Mouse (Mus musculus): ENCODE data around the gene Cdx2. TPM values are rescaled to one million over a fixed set of nuclear protein-coding genes. Genes with fewer than 3 reads are reported as not detected.

The Cdx2 gene
- polyA plus RNA-seq, 1 experiment, result not detected

DNA sequence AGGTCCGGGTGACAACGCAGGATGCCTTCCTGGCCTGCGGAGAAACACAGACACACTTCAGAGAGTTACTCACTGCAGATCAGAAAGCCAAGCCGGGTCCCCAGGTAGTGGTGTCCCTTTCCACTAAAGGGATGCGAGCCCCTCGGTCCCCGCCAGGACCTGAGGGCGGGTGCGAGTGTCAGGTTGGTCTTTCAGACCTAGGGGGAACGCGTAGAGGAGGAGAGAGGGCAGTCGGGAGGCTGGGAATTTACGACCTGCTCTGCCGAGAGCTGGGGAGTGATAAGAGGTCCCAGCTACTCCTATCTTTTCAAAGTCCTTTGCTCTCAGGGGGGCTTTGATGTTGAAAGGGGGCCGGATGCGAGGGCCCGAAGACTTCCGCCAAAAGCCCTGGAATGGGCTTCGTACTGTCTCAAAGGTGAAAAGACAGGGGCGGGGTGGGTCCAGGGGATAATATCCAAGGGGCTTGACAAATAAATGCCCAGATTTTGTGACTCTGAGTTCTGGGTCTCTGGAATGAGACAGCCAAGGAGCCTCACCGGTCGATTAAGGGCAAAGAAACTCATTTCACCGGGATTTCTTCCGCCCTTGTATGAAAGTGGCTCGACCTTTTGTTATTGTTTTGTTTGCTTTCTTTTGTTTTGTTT is 8.5 kb upstream of the Cdx2 start:
- Histone ChIP-seq H3K27me3 (ENCODE audit: control insufficient read depth, insufficient read depth, insufficient read length) (peaks cover 20% of the 10 kb centered on the region), H3K79me2 (ENCODE audit: control insufficient read depth, insufficient read depth) (no peaks in the 10 kb centered on the region), H3K36me3 (ENCODE audit: control insufficient read depth, insufficient read depth) (no peaks in the 10 kb centered on the region), H3K4me3 (ENCODE audit: insufficient read depth, poor library complexity, severe bottlenecking) (no peak overlapping the region), H3ac (ENCODE audit: control insufficient read depth, insufficient read length, low read depth) (no peak overlapping the region), H3K79me3 (ENCODE audit: low read depth) (no peaks in the 10 kb centered on the region)
- TF ChIP-seq USF1 (IDR thresholded peaks at IDR 0.05; ENCODE audit: low read depth), result no peak
- TF ChIP-seq MAX (IDR thresholded peaks at IDR 0.05), result no peak
- TF ChIP-seq MYOG (IDR thresholded peaks at IDR 0.05; ENCODE audit: control insufficient read depth, extremely low read depth, insufficient read length), result no peak
- TF ChIP-seq MYOD1 (IDR thresholded peaks at IDR 0.05; ENCODE audit: control insufficient read depth, insufficient read length, low read depth), result no peak
- TF ChIP-seq FOSL1 (IDR thresholded peaks at IDR 0.05; ENCODE audit: insufficient read depth, low read length, poor library complexity, severe bottlenecking), result no peak
- TF ChIP-seq CEBPB (IDR thresholded peaks at IDR 0.05; ENCODE audit: low read depth), result no peak
- no peak for TF ChIP-seq CTCF (IDR thresholded peaks at IDR 0.05; ENCODE audit: control insufficient read depth, insufficient read depth, insufficient read length)

GRCm38 (mm10) chr5:147314646-147315431 is 7.8 kb upstream of the Cdx2 start:
- H3K27me3 ChIP-seq (ENCODE audit: control insufficient read depth, insufficient read depth, insufficient read length), result peaks cover 18% of the 10 kb centered on the region
- H3K79me3 ChIP-seq (ENCODE audit: low read depth), result no peaks in the 10 kb centered on the region
- TF ChIP-seq MYOD1 (IDR thresholded peaks at IDR 0.05; ENCODE audit: control insufficient read depth, insufficient read length, low read depth), result no peak
- peak; percentile 28 for TF ChIP-seq MAX (IDR thresholded peaks at IDR 0.05)
- no peak for TF ChIP-seq CEBPB (IDR thresholded peaks at IDR 0.05; ENCODE audit: low read depth)
- peak; percentile 33 for TF ChIP-seq FOSL1 (IDR thresholded peaks at IDR 0.05; ENCODE audit: insufficient read depth, low read length, poor library complexity, severe bottlenecking)
- TF ChIP-seq USF1 (IDR thresholded peaks at IDR 0.05; ENCODE audit: low read depth), result no peak
- no peak for TF ChIP-seq CTCF (IDR thresholded peaks at IDR 0.05; ENCODE audit: control insufficient read depth, insufficient read depth, insufficient read length)
- TF ChIP-seq MYOG (IDR thresholded peaks at IDR 0.05; ENCODE audit: control insufficient read depth, extremely low read depth, insufficient read length), result no peak
- no peaks in the 10 kb centered on the region for H3K79me2 ChIP-seq (ENCODE audit: control insufficient read depth, insufficient read depth)
- no peaks in the 10 kb centered on the region for H3K36me3 ChIP-seq (ENCODE audit: control insufficient read depth, insufficient read depth)
- H3ac ChIP-seq (ENCODE audit: control insufficient read depth, insufficient read length, low read depth), result no peak overlapping the region
- no peak overlapping the region for H3K4me3 ChIP-seq (ENCODE audit: insufficient read depth, poor library complexity, severe bottlenecking)

- Histone ChIP-seq H3K79me2 (ENCODE audit: control insufficient read depth, insufficient read depth) (no peaks in the 10 kb centered on the region), H3K79me3 (ENCODE audit: low read depth) (no peaks in the 10 kb centered on the region), H3K36me3 (ENCODE audit: control insufficient read depth, insufficient read depth) (no peaks in the 10 kb centered on the region), H3ac (ENCODE audit: control insufficient read depth, insufficient read length, low read depth) (no peak overlapping the region), H3K4me3 (ENCODE audit: insufficient read depth, poor library complexity, severe bottlenecking) (no peak overlapping the region), H3K27me3 (ENCODE audit: control insufficient read depth, insufficient read depth, insufficient read length) (peaks cover 34% of the 10 kb centered on the region)
- TF ChIP-seq CEBPB (IDR thresholded peaks at IDR 0.05; ENCODE audit: low read depth), result no peak
- no peak for TF ChIP-seq MYOG (IDR thresholded peaks at IDR 0.05; ENCODE audit: control insufficient read depth, extremely low read depth, insufficient read length)
- TF ChIP-seq MAX (IDR thresholded peaks at IDR 0.05), result no peak
- no peak for TF ChIP-seq MYOD1 (IDR thresholded peaks at IDR 0.05; ENCODE audit: control insufficient read depth, insufficient read length, low read depth)
These were observed 6.0 kb upstream of the Cdx2 start for GRCm38 (mm10) chr5:147312830-147313685.

- Histone ChIP-seq H3K27me3 (ENCODE audit: control insufficient read depth, insufficient read depth, insufficient read length) (peaks cover 66% of the 10 kb centered on the region), H3K79me2 (ENCODE audit: control insufficient read depth, insufficient read depth) (no peaks in the 10 kb centered on the region), H3K79me3 (ENCODE audit: low read depth) (no peaks in the 10 kb centered on the region), H3K4me3 (ENCODE audit: insufficient read depth, poor library complexity, severe bottlenecking) (no peak overlapping the region), H3ac (ENCODE audit: control insufficient read depth, insufficient read length, low read depth) (no peak overlapping the region), H3K36me3 (ENCODE audit: control insufficient read depth, insufficient read depth) (no peaks in the 10 kb centered on the region)
- no peak for TF ChIP-seq MYOD1 (IDR thresholded peaks at IDR 0.05; ENCODE audit: control insufficient read depth, insufficient read length, low read depth)
- TF ChIP-seq MAX (IDR thresholded peaks at IDR 0.05), result no peak
- no peak for TF ChIP-seq CTCF (IDR thresholded peaks at IDR 0.05; ENCODE audit: control insufficient read depth, insufficient read depth, insufficient read length)
- no peak for TF ChIP-seq USF1 (IDR thresholded peaks at IDR 0.05; ENCODE audit: low read depth)
These were observed 2.7 kb upstream of the Cdx2 start for GRCm38 (mm10) chr5:147309786-147310185.

DNA sequence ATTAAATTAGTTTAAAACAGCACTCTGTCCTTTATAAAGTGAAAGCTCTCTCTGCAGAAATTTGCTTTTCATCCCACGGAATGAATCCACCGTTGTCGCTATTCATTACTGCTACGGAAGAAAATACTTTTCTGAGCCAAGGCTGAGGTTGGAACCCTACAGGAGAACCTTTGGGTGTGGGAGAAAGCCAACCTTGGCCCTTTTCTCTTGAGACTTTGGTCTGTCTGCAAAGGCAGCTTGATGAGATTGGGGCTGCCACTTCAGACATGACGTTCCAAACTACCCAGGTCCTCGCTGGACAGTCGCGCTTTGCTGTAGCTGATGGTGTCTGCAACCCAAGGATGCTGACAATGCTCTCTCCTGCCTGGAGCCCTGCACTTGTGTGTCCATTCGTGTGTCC is 1.4 kb upstream of the Cdx2 start:
- Histone ChIP-seq H3K79me2 (ENCODE audit: control insufficient read depth, insufficient read depth) (no peaks in the 10 kb centered on the region), H3K27me3 (ENCODE audit: control insufficient read depth, insufficient read depth, insufficient read length) (peaks cover 77% of the 10 kb centered on the region), H3K79me3 (ENCODE audit: low read depth) (no peaks in the 10 kb centered on the region), H3K36me3 (ENCODE audit: control insufficient read depth, insufficient read depth) (no peaks in the 10 kb centered on the region), H3ac (ENCODE audit: control insufficient read depth, insufficient read length, low read depth) (no peak overlapping the region), H3K4me3 (ENCODE audit: insufficient read depth, poor library complexity, severe bottlenecking) (no peak overlapping the region)
- no peak for TF ChIP-seq MAX (IDR thresholded peaks at IDR 0.05)
- no peak for TF ChIP-seq CTCF (IDR thresholded peaks at IDR 0.05; ENCODE audit: control insufficient read depth, insufficient read depth, insufficient read length)
- TF ChIP-seq FOSL1 (IDR thresholded peaks at IDR 0.05; ENCODE audit: insufficient read depth, low read length, poor library complexity, severe bottlenecking), result no peak
- no peak for TF ChIP-seq USF1 (IDR thresholded peaks at IDR 0.05; ENCODE audit: low read depth)
- TF ChIP-seq MYOG (IDR thresholded peaks at IDR 0.05; ENCODE audit: control insufficient read depth, extremely low read depth, insufficient read length), result no peak
- no peak for TF ChIP-seq CEBPB (IDR thresholded peaks at IDR 0.05; ENCODE audit: low read depth)
- no peak for TF ChIP-seq MYOD1 (IDR thresholded peaks at IDR 0.05; ENCODE audit: control insufficient read depth, insufficient read length, low read depth)
